Mouse (Mus musculus): ENCODE measurements at regions not wholly inside any gene's neighbourhood (a gene's known extent, or its start where the extent isn't known, plus 50 kb on each side); places are given as distances from the start of the nearest gene placed in this dataset.

- no peak for TF ChIP-seq CTCF (conservative IDR thresholded peaks at IDR 0.05; ENCODE audit: insufficient read depth, insufficient read length, low read depth, low read length)
- TF ChIP-seq POLR2A (IDR thresholded peaks at IDR 0.05; ENCODE audit: low read depth, low read length) = no peak
Measured at GRCm38 (mm10) chr3:33363521-33363920, 220.5 kb upstream of the Pex5l start.

Measured in kidney, adult 2 months (tissue).